Mouse (Mus musculus): ENCODE data around the gene Foxred2. TPM values are rescaled to one million over a fixed set of nuclear protein-coding genes. Genes with fewer than 3 reads are reported as not detected.

Gene Foxred2
- polyA plus RNA-seq, 1 experiment from 2014 or later = 1.0 TPM

- no peak for DNase-seq
- no peaks in the 10 kb centered on the region for H3K9me3 ChIP-seq (replicated peaks)
- no peak overlapping the region for H3K27ac ChIP-seq
Observed at GRCm38 (mm10) chr15:77903176-77903575, 53.3 kb downstream of the Foxred2 start.

GRCm38 (mm10) chr15:77894926-77895325 lies 61.6 kb downstream of the Foxred2 start:
- DNase-seq (no peak), ATAC-seq (ENCODE audit: low read depth) (no peak)
- Histone ChIP-seq H3K4me2 (peak overlapping the region; percentile 28), H3K27ac (no peak overlapping the region), H3K27me3 (no peaks in the 10 kb centered on the region), H3K9me3 (replicated peaks) (no peaks in the 10 kb centered on the region), H3K4me3 (replicated peaks) (no peak overlapping the region), H3K9ac (no peak overlapping the region), H3K36me3 (no peaks in the 10 kb centered on the region), H3K4me1 (replicated peaks) (0 out of 2 replicates have a peak, but pooled peaks cover 13% of the 10 kb centered on the region)
- 72% methylated on average over 13 of the region's 14 CpGs for WGBS (ENCODE audit: insufficient replicate concordance)

More at GRCm38 (mm10) chr15:77903176-77903575, 53.3 kb downstream of the Foxred2 start:
- no peak overlapping the region for H3K4me2 ChIP-seq
- WGBS (ENCODE audit: insufficient replicate concordance) = 59% methylated on average over 5 of the region's 5 CpGs
- ATAC-seq (ENCODE audit: low read depth) = no peak
- no peak overlapping the region for H3K4me3 ChIP-seq (replicated peaks)
- H3K27me3 ChIP-seq = peaks cover 30% of the 10 kb centered on the region
- peaks cover 37% of the 10 kb centered on the region for H3K4me1 ChIP-seq (replicated peaks)
- H3K36me3 ChIP-seq = no peaks in the 10 kb centered on the region
- no peak overlapping the region for H3K9ac ChIP-seq

- Histone ChIP-seq H3K36me3 (no peaks in the 10 kb centered on the region), H3K4me1 (replicated peaks) (0 out of 2 replicates have a peak, but pooled peaks cover 18% of the 10 kb centered on the region), H3K27me3 (0 out of 2 replicates have a peak, but pooled peaks cover under 1% of the 10 kb centered on the region), H3K9me3 (replicated peaks) (no peaks in the 10 kb centered on the region), H3K4me3 (replicated peaks) (no peak overlapping the region), H3K9ac (no peak overlapping the region), H3K4me2 (no peak overlapping the region), H3K27ac (no peak overlapping the region)
- DNase-seq (no peak), ATAC-seq (ENCODE audit: low read depth) (no peak)
- WGBS (ENCODE audit: insufficient replicate concordance) = 43% methylated on average over 10 of the region's 10 CpGs
Observed at GRCm38 (mm10) chr15:77893292-77893691, 63.2 kb downstream of the Foxred2 start.

- Histone ChIP-seq H3K4me3 (replicated peaks) (no peak overlapping the region), H3K27me3 (0 out of 2 replicates have a peak, but pooled peaks cover 2% of the 10 kb centered on the region), H3K36me3 (no peaks in the 10 kb centered on the region), H3K4me1 (replicated peaks) (0 out of 2 replicates have a peak, but pooled peaks cover 19% of the 10 kb centered on the region), H3K9me3 (replicated peaks) (no peaks in the 10 kb centered on the region), H3K9ac (no peak overlapping the region), H3K4me2 (no peak overlapping the region), H3K27ac (no peak overlapping the region)
- ATAC-seq (ENCODE audit: low read depth) (no peak), DNase-seq (no peak)
- 74% methylated on average over 10 of the region's 10 CpGs for WGBS (ENCODE audit: insufficient replicate concordance)
Observed at GRCm38 (mm10) chr15:77892420-77892819, 64.1 kb downstream of the Foxred2 start.

GRCm38 (mm10) chr15:77891766-77892165 lies 64.8 kb downstream of the Foxred2 start:
- H3K9me3 ChIP-seq (replicated peaks) = no peaks in the 10 kb centered on the region
- no peak overlapping the region for H3K4me3 ChIP-seq (replicated peaks)
- H3K4me1 ChIP-seq (replicated peaks) = 0 out of 2 replicates have a peak, but pooled peaks cover 24% of the 10 kb centered on the region
- H3K36me3 ChIP-seq = no peaks in the 10 kb centered on the region
- no peak for DNase-seq
- H3K27ac ChIP-seq = no peak overlapping the region
- 0 out of 2 replicates have a peak, but pooled peaks cover 2% of the 10 kb centered on the region for H3K27me3 ChIP-seq
- no peak overlapping the region for H3K4me2 ChIP-seq
- no peak overlapping the region for H3K9ac ChIP-seq
- WGBS (ENCODE audit: insufficient replicate concordance) = 69% methylated on average over 8 of the region's 8 CpGs
- ATAC-seq (ENCODE audit: low read depth) = no peak

Other genes starting within 250 kb of the Foxred2 start
- gene Apol9b, start 227.7 kb downstream of the Foxred2 start, polyA plus RNA-seq (2015; fragmentation: Nextera tagmentation; extraction: Ambion mirVana) = not detected in 2 replicates
- 29.8 and 34.9 TPM in 2 replicates for gene Apol8, start 199.7 kb downstream of the Foxred2 start, polyA plus RNA-seq (2015; fragmentation: Nextera tagmentation; extraction: Ambion mirVana)
- 18.3 and 22.2 TPM in 2 replicates for gene Myh9, start 114.5 kb downstream of the Foxred2 start, polyA plus RNA-seq (2015; fragmentation: Nextera tagmentation; extraction: Ambion mirVana)
- gene Txn2, start 27.7 kb downstream of the Foxred2 start, polyA plus RNA-seq (2015; fragmentation: Nextera tagmentation; extraction: Ambion mirVana) = 235 and 238 TPM in 2 replicates
- gene Eif3d, start 14.1 kb upstream of the Foxred2 start, polyA plus RNA-seq (2015; fragmentation: Nextera tagmentation; extraction: Ambion mirVana) = 200 and 222 TPM in 2 replicates
- gene Cacng2, start 163.3 kb upstream of the Foxred2 start, polyA plus RNA-seq (2015; fragmentation: Nextera tagmentation; extraction: Ambion mirVana) = not detected in 2 replicates
- 45.7 and 45.9 TPM in 2 replicates for gene Ift27, start 217.4 kb upstream of the Foxred2 start, polyA plus RNA-seq (2015; fragmentation: Nextera tagmentation; extraction: Ambion mirVana)
- gene Pvalb, start 249.7 kb upstream of the Foxred2 start, polyA plus RNA-seq (2015; fragmentation: Nextera tagmentation; extraction: Ambion mirVana) = not detected in 2 replicates